Mouse (Mus musculus): ENCODE measurements around the gene Phf3. TPM values are rescaled to one million over a fixed set of nuclear protein-coding genes. Genes with fewer than 3 reads are reported as not detected.

The Phf3 gene
- polyA plus RNA-seq, 1 experiment from 2014 or later, result 33.4 TPM

DNA sequence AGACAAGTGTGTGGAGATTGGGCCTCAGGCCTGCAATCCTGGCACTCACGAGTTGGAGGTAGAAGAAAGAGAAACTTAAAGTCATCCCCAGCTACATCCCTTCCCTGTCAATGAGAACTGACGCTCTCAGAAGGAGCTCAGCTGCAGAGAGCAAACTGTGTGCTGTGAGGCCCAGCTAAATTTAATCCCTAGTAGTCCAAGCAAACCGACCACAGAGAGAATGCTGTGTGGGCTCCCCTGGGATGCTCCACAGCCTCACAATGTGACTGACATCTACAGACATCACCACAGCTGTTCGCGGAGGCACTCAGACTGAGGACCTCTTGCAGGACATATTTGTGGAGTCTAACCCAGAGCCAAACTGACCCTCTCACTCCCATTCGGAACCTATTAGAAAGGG is 54.3 kb downstream of the Phf3 start:
- Histone ChIP-seq H3K27ac (replicated peaks) (no peak overlapping the region), H3K4me2 (replicated peaks) (no peak overlapping the region), H3K9me3 (replicated peaks) (no peaks in the 10 kb centered on the region), H3K4me1 (no peaks in the 10 kb centered on the region), H3K9ac (no peak overlapping the region), H3K27me3 (no peaks in the 10 kb centered on the region), H3K4me3 (replicated peaks) (no peak overlapping the region), H3K36me3 (peaks cover 27% of the 10 kb centered on the region)
- 81% methylated on average over 6 of the region's 6 CpGs for WGBS
- ATAC-seq (ENCODE audit: insufficient number of reproducible peaks, low FRiP score, low TSS enrichment, low read depth), result no peak

DNA sequence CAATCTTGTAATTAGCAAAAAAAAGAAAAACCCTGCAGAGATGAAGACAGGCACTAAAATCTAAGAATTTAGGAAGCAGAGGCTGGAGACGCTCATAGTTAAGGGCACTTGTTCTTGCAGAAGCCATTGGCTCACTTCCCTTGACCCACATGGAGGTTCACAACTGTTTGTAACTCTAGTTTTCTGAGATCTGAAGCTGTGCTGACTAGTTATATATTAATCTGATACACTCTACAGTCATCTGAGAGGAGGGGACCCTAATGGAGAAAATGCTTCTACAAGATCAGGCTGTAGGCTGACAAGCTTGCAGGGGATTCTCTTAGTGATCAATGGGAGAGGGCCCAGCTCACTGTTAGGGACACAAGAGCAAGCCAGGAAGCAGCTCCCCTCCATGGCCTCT is 58.1 kb downstream of the Phf3 start:
- Histone ChIP-seq H3K9ac (no peak overlapping the region), H3K4me3 (replicated peaks) (no peak overlapping the region), H3K4me2 (replicated peaks) (no peak overlapping the region), H3K9me3 (replicated peaks) (no peaks in the 10 kb centered on the region), H3K4me1 (no peaks in the 10 kb centered on the region), H3K27ac (replicated peaks) (no peak overlapping the region), H3K36me3 (peaks cover 53% of the 10 kb centered on the region), H3K27me3 (no peaks in the 10 kb centered on the region)
- no peak for ATAC-seq (ENCODE audit: insufficient number of reproducible peaks, low FRiP score, low TSS enrichment, low read depth)
- WGBS, result 98% methylated on average over 1 of the region's 1 CpGs

DNA sequence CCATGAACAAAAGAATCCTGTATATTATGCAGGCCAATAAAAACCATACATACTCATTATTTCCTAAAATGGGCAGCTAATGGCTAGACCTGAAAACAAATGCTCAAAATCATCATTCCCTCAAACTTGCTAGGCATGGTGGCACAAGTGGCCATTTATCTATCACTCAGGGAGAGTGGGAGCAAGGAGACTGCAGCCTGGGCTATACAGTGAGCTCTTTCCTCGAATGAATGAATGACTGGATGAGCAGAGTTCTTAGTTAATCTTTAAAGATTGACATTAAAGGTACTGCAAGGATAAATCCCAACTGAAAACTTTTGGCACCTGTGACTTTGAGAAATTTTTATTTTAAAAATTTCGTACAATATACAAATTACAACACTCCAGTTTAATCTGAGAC is 58.7 kb downstream of the Phf3 start:
- H3K27me3 ChIP-seq, result no peaks in the 10 kb centered on the region
- H3K27ac ChIP-seq (replicated peaks), result no peak overlapping the region
- H3K4me2 ChIP-seq (replicated peaks), result no peak overlapping the region
- no peak overlapping the region for H3K4me3 ChIP-seq (replicated peaks)
- WGBS, result 87% methylated on average over 2 of the region's 2 CpGs
- no peaks in the 10 kb centered on the region for H3K4me1 ChIP-seq
- H3K9ac ChIP-seq, result no peak overlapping the region
- peaks cover 53% of the 10 kb centered on the region for H3K36me3 ChIP-seq
- no peaks in the 10 kb centered on the region for H3K9me3 ChIP-seq (replicated peaks)
- no peak for ATAC-seq (ENCODE audit: insufficient number of reproducible peaks, low FRiP score, low TSS enrichment, low read depth)

DNA sequence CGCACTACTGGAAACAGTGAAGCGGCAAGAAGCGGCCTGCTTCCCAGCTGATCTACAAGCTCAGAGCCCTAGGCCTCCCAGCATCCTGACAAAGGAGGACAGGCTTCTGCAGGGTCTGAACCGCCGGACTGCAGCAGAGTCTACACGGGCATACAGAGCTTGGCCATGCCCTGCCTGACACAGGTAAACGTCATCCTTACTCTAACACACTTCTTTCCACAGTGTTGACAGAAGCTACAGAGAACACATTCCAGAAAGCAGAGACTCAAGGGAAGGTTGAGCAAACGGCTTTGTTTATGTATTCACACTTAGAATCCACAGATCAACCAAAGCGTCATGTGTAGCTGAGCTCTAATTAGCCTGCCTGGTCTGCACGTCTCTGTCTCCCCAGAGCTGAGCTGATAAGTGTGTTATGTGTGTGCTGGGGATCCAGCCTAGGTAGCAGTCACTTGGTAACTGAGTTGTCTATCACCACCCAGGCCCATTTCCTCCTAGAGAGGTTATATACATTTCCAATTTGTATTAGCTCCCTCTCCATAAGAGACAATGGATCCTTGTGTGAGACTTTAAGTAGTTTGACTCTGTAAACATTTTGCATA is 65.5 kb downstream of the Phf3 start:
- 82% methylated on average over 10 of the region's 10 CpGs for WGBS
- Histone ChIP-seq H3K4me3 (replicated peaks) (no peak overlapping the region), H3K9ac (no peak overlapping the region), H3K36me3 (peaks cover 73% of the 10 kb centered on the region), H3K9me3 (replicated peaks) (no peaks in the 10 kb centered on the region), H3K27me3 (no peaks in the 10 kb centered on the region), H3K4me1 (no peaks in the 10 kb centered on the region), H3K27ac (replicated peaks) (no peak overlapping the region), H3K4me2 (replicated peaks) (no peak overlapping the region)
- ATAC-seq (ENCODE audit: insufficient number of reproducible peaks, low FRiP score, low TSS enrichment, low read depth), result no peak

DNA sequence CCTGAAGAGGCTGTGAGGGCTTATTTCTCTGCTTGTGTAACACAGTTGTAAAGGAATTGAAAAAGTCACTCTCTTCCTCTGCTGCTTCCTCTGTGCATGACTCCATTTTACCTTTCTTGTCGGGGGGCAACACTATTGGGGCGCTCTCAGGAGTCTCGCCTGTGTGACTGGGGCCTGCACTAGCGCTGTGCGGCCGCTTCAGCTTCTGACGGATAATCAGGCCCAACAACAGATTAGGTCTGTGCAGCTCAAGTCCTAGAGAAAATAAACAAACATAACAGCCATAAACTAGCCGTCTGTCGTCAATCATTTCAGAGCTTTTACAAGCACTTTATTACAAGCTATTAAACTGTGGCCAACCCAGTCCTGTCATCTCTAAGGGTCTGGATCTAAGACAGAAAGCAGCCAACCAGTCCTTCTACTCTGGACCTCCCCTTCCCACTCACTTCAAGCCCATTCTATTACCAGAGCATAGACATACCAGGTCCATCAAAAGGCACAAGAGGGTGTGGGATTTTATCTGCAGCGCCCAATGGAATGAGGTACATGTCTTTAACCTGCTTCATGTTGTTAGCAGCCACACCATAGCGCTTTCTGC is 67.9 kb downstream of the Phf3 start:
- Histone ChIP-seq H3K4me1 (no peaks in the 10 kb centered on the region), H3K27me3 (no peaks in the 10 kb centered on the region), H3K4me2 (replicated peaks) (no peak overlapping the region), H3K27ac (replicated peaks) (no peak overlapping the region), H3K36me3 (peaks cover 64% of the 10 kb centered on the region), H3K9ac (no peak overlapping the region), H3K4me3 (replicated peaks) (no peak overlapping the region), H3K9me3 (replicated peaks) (no peaks in the 10 kb centered on the region)
- WGBS, result 91% methylated on average over 11 of the region's 11 CpGs
- no peak for ATAC-seq (ENCODE audit: insufficient number of reproducible peaks, low FRiP score, low TSS enrichment, low read depth)

DNA sequence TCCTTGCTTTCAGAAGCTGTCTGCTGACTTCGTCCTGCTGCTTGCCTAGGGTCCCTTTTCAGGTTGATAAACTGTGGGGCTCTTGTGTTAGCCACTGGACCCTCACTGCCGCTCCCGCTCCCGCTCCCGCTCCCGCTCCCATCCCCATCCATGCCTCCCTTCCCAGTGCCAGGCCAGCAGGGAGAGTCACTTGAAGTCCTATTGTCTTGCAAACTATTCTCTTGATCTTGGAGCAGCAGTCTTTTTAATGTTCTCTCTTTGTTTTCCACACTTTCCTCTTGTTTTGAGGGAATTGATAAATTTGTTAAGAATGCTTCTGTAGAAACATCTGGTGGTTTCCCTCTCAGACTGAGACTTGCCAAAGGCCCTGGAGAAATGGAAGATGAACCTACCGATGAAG is 68.8 kb downstream of the Phf3 start:
- Histone ChIP-seq H3K4me3 (replicated peaks) (no peak overlapping the region), H3K4me1 (no peaks in the 10 kb centered on the region), H3K27me3 (no peaks in the 10 kb centered on the region), H3K9me3 (replicated peaks) (no peaks in the 10 kb centered on the region), H3K36me3 (peaks cover 56% of the 10 kb centered on the region), H3K4me2 (replicated peaks) (no peak overlapping the region), H3K9ac (no peak overlapping the region), H3K27ac (replicated peaks) (no peak overlapping the region)
- ATAC-seq (ENCODE audit: insufficient number of reproducible peaks, low FRiP score, low TSS enrichment, low read depth), result no peak
- 94% methylated on average over 7 of the region's 7 CpGs for WGBS

DNA sequence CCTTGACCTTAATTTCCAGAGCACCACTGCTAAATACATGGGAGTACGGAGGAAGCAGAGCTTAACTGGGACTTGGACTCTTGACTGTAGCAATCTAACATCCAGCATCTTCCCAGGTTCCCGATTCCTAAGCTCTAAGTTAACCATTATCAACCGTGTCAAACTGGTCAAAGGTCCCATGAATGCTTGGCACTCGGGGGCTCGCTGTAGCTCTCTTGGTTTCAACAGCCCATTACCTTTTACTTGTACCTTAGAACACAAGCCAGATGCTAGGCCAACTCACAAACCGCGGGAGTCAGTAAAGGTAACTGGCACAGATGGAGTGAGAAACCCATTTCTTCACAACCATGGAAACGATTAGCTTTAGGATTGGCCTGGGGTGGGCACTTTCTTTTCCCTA is 71.8 kb downstream of the Phf3 start:
- Histone ChIP-seq H3K9ac (no peak overlapping the region), H3K4me1 (no peaks in the 10 kb centered on the region), H3K4me2 (replicated peaks) (no peak overlapping the region), H3K36me3 (peaks cover 37% of the 10 kb centered on the region), H3K27me3 (no peaks in the 10 kb centered on the region), H3K27ac (replicated peaks) (no peak overlapping the region), H3K4me3 (replicated peaks) (no peak overlapping the region), H3K9me3 (replicated peaks) (no peaks in the 10 kb centered on the region)
- 95% methylated on average over 8 of the region's 8 CpGs for WGBS
- ATAC-seq (ENCODE audit: insufficient number of reproducible peaks, low FRiP score, low TSS enrichment, low read depth), result no peak

DNA sequence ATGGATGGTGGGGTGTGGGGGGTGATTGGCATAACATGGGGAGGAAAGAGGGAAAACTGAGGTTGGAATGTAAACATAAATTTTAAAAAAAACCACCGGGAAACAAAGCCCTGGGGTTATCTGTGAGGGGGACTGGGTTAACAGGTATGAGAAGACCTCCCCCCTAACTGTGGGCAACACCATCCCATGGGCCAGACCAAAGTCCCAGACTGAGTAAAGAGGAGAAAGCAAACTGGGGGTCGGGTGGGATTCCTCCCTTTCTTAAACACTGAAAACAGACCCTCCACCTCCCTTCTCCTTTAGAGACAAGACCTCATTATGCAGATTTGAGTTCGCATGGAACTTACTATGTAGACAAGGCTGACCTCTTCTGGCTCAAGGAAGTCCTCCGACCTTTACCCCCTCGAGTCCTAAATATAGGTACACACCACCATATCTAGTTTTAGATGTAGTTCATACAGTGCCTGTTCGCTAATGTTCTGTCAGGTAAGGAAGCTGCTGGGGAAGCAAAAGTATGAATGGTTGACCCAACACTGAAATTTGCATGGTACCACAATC is 74.4 kb downstream of the Phf3 start:
- Histone ChIP-seq H3K9me3 (replicated peaks) (no peaks in the 10 kb centered on the region), H3K27ac (replicated peaks) (no peak overlapping the region), H3K27me3 (no peaks in the 10 kb centered on the region), H3K36me3 (peaks cover 19% of the 10 kb centered on the region), H3K9ac (no peak overlapping the region), H3K4me3 (replicated peaks) (no peak overlapping the region), H3K4me2 (replicated peaks) (no peak overlapping the region), H3K4me1 (no peaks in the 10 kb centered on the region)
- WGBS, result 77% methylated on average over 6 of the region's 6 CpGs
- no peak for ATAC-seq (ENCODE audit: insufficient number of reproducible peaks, low FRiP score, low TSS enrichment, low read depth)

DNA sequence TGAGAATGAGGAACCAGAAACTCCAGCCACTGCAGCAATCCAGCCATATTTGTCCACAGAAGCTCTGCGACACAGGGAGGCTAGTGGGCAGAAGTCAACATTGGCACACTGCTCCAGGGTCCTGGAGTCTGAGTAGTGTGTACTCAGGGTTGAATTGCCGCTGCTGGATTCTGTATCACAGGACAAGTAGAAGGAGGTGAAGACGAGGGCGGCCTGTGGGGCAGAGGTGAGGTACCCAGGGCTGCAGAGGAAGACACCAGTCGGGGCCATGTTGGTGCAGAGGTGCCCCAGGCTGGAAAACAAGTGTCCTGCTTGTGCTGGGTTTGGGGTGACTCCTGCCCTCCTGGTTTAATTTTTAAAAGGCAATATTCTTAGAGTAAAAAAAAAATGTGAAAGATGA is 79.1 kb downstream of the Phf3 start:
- H3K9me3 ChIP-seq (replicated peaks), result no peaks in the 10 kb centered on the region
- H3K9ac ChIP-seq, result no peak overlapping the region
- WGBS, result 86% methylated on average over 5 of the region's 5 CpGs
- no peak overlapping the region for H3K4me2 ChIP-seq (replicated peaks)
- no peaks in the 10 kb centered on the region for H3K4me1 ChIP-seq
- no peak overlapping the region for H3K4me3 ChIP-seq (replicated peaks)
- no peak for ATAC-seq (ENCODE audit: insufficient number of reproducible peaks, low FRiP score, low TSS enrichment, low read depth)
- H3K36me3 ChIP-seq, result no peaks in the 10 kb centered on the region
- H3K27ac ChIP-seq (replicated peaks), result no peak overlapping the region
- H3K27me3 ChIP-seq, result no peaks in the 10 kb centered on the region

DNA sequence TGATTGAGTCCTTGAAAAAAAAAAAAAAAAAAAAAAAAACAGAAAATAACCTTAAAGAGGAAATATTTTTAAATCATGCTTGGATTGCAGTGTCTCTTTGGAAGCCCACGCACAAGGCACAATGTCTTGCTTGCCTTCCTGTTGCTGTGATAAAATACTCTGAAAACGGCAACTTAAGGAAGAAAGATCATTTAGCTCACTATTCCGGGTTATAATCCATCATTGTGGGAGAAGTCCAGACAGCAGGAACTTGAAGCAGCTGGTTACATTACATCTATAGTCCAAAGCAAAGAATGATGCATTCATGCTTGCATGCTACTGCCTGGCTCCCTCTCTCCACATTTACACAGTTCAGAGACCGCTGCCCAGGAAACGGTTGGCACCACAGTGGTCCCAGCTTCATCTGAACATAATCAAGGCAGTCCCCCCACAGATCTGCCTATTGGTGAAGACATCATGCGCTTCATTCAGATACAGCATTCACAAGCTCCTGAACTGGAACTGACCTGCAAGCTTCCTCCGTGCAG is 80.3 kb downstream of the Phf3 start:
- Histone ChIP-seq H3K4me3 (replicated peaks) (no peak overlapping the region), H3K9me3 (replicated peaks) (no peaks in the 10 kb centered on the region), H3K9ac (no peak overlapping the region), H3K4me2 (replicated peaks) (no peak overlapping the region), H3K27ac (replicated peaks) (no peak overlapping the region), H3K36me3 (no peaks in the 10 kb centered on the region), H3K4me1 (no peaks in the 10 kb centered on the region), H3K27me3 (no peaks in the 10 kb centered on the region)
- 75% methylated on average over 7 of the region's 7 CpGs for WGBS
- no peak for ATAC-seq (ENCODE audit: insufficient number of reproducible peaks, low FRiP score, low TSS enrichment, low read depth)

DNA sequence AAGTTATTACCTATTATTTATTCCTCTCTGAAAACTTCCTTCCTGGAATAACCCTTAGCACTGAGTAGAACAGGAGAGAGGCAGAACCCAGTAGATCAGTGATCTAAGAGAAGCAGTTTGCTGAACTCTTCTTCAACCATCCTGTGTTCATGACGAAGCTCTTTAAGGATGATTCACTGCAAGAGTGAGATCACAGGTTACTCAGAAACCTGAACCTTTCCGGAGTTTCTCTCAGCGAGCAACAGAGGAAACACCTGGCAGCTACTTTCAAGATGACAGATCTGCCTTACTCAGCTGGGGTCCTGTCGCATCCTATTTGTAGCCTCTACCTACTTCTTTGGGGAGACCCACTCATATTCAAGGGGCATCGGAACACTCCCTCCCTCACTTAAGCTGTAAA is 80.8 kb downstream of the Phf3 start:
- Histone ChIP-seq H3K4me3 (replicated peaks) (no peak overlapping the region), H3K27me3 (no peaks in the 10 kb centered on the region), H3K27ac (replicated peaks) (no peak overlapping the region), H3K4me1 (no peaks in the 10 kb centered on the region), H3K9me3 (replicated peaks) (no peaks in the 10 kb centered on the region), H3K4me2 (replicated peaks) (no peak overlapping the region), H3K36me3 (no peaks in the 10 kb centered on the region), H3K9ac (no peak overlapping the region)
- no peak for ATAC-seq (ENCODE audit: insufficient number of reproducible peaks, low FRiP score, low TSS enrichment, low read depth)
- WGBS, result 39% methylated on average over 5 of the region's 5 CpGs

DNA sequence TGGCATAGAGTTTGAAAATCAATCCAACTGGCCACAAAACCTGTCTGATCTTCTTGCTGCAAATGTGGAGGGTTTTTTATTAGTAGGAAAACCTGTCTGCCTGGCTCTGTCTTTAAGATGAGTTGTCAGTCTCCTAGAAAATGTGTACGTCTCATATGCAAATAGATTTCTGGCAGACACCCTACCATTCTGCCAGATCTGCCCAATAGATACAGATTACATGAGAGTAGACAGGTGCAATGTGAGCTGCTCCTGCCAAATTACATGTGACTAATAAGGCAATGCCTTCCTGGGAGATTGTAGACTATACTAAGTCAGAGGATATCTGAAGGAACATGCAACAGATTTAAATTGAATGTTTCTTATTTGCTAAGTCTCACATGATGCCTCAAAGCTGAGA is 83.5 kb downstream of the Phf3 start:
- H3K9me3 ChIP-seq (replicated peaks), result no peaks in the 10 kb centered on the region
- H3K36me3 ChIP-seq, result no peaks in the 10 kb centered on the region
- 61% methylated on average over 1 of the region's 1 CpGs for WGBS
- H3K27ac ChIP-seq (replicated peaks), result no peak overlapping the region
- H3K9ac ChIP-seq, result no peak overlapping the region
- no peaks in the 10 kb centered on the region for H3K4me1 ChIP-seq
- H3K27me3 ChIP-seq, result no peaks in the 10 kb centered on the region
- H3K4me2 ChIP-seq (replicated peaks), result no peak overlapping the region
- no peak overlapping the region for H3K4me3 ChIP-seq (replicated peaks)
- no peak for ATAC-seq (ENCODE audit: insufficient number of reproducible peaks, low FRiP score, low TSS enrichment, low read depth)
